Mouse (Mus musculus): ENCODE results near the gene Nqo2.

The Nqo2 gene

DNA sequence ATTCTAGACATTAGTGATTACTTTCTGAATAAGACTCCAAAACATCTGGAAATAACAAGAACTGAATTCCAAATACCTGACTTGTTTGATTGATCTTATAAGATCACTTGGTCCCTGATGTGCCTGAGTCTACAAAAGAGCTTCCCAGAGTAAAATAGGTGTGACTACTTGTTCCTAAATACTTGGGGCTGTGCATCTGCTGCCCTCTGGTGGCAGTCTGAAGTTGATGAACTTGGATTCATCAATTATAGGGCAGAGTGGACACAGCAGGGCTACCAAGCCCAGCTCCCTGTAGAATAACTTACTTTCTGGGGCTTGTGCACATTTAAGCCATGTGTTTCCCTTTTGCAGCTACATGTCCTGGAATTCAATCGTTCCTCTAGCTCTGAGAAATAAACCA is 30.7 kb downstream of the Nqo2 start:
- peak; percentile 11 to 40 for DNase-seq (ENCODE audit: low spot score in 2 of 2)

DNA sequence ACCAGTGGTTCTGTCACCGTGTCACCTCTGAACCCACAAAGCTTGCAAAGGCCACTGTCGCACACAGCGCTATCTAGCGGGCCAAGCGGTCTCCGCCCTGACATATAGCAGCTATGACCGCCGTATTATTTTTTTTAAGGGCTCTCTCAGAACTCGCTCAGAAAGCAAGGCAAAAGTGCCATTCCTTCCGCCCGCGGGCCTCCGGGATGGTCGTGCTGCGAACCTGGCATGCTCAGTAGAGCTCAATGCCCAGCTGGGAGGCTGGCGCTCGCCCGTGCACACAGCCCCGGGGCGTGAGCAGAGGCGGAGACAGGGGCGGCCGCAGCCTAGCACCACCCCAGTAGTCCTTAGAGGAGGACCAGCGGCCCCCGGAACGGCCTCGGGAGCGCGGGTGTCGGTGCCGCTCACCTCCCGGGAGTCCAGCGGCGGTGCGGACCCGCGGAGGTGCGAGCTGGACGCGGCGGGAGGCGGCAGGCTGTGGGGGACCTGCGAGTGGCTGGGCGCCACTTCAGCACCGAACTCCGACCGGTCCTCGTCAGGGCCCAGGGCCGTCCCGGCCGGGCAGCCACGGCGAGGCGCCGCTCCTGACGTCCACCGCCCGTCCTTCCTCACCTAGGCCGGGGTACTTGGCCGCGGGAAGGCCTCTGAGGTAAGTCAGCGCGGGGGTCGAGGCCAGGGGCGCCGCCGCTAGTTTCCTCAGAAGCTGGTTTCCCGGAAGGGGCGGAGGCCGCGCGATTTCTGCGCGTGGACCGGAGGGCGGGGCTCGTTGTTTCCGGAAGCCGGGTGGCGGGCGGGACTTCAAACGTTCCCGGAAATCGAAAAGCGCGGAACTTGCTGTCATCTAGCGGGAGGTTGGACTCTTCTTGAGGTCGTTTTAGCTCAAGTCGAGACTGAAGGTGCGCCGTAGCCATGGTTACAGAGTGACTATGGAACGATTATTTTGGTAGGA is 37.8 kb downstream of the Nqo2 start, which contains the start of the genes Ripk1 and Serpinb6a:
Gene Ripk1 (plus strand): TSS at position 306 of the 949 bp plus-strand sequence.
Gene Serpinb6a (minus strand): TSS at position 737 of the 949 bp plus-strand sequence.
- DNase-seq (ENCODE audit: low spot score in 2 of 2) = peak; percentile 79 to 83

DNA sequence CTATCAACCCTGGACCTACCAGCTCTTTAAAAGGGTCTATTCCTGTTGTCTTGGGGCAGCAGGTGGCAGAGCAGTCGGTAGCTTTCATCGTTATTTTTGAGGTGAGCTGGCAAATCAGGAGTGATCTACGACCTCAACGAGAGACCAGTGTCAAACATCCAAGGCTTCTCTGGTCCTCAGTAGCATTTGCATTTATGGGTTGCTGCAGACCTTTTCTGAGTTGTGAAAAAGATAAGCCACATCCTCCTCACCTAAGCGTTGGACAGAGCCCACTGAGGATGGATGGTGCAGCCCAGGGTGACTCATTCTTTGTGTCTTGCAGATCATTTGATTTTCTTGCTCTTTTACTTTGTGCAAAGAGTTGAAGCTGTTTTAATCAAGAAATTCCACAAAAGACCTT is 38.6 kb downstream of the Nqo2 start:
- DNase-seq (ENCODE audit: low spot score in 2 of 2) = no peak

DNA sequence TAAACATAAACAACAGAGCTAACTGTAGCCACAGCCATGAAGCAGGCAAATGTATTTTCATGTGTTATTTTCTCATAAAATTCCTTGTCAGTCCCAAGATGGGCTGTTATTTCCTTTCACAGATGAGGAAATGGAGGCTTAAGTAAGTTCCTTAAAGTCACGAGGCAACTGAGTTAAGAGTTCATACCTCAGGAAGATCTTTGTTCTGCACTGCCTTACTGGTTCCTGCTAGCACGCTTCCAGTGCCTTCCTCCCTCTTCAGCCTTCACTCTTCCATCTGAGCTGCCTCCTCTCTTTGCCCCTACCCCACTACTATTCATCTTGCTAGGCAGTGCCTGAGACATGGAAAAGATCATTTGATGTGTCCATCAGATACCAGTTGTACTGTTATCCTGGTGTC is 42.7 kb downstream of the Nqo2 start:
- no peak for DNase-seq (ENCODE audit: low spot score in 2 of 2)

DNA sequence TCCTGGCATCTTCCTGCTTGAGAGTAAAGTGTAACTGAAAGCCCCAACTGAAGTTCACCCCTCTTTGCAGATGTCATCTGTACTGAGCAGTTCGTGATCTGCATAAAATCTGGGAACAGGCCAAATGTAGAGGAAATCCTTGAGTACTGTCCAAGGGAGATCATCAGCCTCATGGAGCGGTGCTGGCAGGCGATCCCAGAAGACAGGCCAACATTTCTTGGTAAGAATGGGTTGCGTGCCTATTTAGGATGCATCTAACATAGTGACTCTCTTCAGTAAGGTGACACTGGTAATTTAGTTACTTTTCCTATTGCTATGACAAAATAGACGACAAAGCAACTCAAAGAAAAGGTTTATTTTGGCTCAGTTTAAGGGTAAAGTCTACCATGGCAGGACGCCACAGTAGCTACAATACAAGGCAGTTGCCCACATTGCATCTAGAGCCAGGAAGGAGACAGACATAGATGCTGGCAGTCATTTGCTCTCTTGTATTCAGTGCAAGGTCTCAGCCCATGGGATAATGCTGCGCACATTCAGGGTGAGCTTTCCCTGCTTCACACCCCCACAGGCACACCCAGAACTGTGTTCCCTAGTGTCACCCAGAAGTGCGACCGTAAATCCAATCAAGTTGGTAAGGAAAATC is 52.6 kb downstream of the Nqo2 start:
- DNase-seq (ENCODE audit: low spot score in 2 of 2) = no peak

DNA sequence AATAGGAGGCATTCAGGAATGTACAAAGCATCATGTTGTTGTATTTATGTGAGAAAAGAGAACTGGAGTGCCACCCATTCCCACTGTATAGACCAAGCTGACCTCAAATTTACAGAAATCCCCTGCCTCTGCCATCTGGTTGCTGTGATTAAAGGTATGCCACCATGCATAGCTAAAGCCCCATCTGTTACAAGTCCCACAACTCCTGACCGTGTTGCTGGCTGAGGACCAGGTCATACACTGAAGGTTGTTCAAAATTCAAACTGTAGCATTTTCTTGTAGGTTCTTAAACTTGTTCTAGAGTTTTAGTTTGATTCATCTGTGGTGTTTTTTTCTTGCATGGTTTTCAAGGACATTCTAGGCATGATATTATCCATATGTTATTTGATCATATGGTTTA is 54.0 kb downstream of the Nqo2 start:
- DNase-seq (ENCODE audit: low spot score in 2 of 2) = no peak

DNA sequence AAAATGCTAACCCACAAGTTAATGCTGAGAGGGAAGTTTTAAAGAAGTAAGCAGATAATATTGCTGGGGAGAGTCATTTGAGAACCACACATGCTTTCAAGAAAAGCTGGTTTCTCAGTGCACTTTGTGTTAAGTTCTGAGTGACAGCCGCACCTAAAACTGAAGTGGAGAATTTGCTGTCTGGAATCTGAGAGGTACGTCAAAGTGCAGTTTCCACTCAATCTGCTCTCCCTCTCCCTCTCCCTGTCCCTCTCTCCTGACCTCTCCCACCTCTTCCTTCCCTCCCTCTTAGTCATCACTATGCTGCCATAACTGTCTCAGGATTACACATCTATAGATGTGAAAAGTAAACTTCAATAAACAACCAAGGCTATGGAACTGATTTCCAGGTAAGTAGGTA is 57.5 kb downstream of the Nqo2 start:
- no peak for DNase-seq (ENCODE audit: low spot score in 2 of 2)

DNA sequence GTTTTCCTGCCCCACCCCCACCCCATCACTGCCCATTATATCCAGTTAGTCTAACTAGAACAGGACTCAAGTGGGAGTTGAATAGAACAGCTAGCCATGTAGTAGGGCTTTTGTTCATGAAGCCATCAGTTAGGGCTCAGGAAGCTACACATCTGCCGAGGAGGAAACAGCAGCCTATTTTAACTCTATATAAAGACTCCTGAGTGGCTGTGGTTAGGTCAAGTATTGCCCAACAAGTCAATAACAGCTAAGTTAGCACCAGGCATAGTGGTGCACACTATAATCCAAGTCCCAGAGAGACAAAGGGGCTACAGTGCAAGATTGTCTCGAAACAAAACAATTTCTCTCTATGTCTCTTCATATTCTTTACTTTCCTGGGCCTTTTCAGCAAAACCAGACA is 67.6 kb downstream of the Nqo2 start:
- no peak for DNase-seq (ENCODE audit: low spot score in 2 of 2)

DNA sequence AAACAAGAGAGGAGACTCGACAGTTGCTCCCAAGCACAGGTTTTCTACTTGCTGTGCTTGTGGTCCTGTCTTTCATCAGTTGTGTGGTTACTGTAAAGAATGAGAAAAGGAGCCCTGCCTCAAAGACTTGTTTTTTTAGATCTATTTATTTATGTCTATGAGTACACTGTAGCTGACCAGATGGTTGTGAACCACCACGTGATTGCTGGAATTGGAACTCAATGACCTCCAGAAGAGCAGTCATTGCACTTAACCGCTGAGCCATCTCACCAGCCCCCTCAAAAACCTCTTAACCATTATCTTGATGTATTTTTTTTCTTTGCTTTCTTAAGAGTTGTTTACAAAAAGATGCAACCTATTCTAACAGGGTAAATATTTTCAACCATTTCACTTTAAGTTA is 70.9 kb downstream of the Nqo2 start:
- no peak for DNase-seq (ENCODE audit: low spot score in 2 of 2)

DNA sequence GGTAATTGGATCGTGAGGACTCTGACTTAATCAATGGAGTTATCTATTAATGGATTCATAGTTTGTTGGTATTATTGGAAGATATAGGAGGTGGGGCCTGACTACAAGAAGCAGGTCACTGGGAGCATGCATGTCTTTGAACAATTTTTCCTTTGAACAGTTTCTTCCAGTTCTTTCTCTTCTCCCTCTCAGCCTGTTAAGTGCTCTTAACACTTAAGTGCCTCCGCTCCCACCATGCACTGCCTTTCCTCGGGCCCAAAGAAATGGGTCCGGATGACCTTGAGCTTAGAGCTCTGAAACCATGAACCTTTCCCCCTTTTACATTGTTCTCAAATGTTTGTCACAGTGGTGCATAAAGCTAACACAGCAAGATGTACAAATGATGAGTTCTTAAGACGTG is 72.2 kb downstream of the Nqo2 start:
- DNase-seq (ENCODE audit: low spot score in 2 of 2) = no peak

DNA sequence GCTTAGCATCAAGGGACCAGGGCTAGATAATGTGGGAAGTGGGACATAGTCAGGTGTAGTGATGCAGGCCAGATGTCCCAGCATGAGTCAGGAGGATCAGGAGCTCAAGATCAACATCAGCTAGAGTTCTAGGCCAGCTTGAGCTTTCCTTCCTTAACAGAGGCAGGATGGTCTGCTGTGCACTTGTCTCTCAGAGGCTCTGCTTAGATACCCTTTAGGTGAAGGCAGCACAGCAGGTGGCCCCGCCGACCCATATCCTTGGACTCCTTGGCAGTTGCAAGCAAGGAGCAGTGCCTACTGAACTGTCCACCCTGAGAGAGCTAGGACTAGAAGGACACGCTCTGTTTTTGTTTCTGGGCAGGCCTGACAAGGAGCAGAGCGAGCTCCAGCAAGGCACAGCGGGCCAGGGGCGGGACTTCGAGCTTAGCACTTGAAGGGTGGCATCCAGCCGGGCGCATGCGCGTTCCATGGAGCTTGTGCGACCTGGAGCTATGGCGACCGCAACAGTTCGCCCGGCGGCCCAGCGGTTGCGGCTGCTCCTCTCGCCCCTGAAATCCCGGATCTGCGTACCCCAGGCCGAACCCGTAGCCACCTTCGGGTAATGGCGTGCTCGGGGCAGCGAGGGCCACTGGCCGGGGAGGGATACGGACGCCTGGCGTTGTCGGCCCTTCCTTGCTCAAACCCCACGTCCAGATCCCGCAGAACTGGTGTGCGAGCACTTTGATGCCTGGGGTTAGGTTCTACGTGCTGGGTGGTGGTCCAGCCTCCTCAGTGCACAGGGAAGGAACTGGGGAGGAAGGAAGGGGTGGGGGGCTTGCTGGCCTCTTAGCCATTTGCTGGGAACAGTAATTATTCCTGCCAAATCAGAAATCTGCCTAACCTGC is 72.9 kb downstream of the Nqo2 start, which contains the start of gene Bphl:
Gene Bphl (plus strand): TSS at position 426 of the 884 bp plus-strand sequence.
- DNase-seq (ENCODE audit: low spot score in 2 of 2) = peak; percentile 87 to 91

DNA sequence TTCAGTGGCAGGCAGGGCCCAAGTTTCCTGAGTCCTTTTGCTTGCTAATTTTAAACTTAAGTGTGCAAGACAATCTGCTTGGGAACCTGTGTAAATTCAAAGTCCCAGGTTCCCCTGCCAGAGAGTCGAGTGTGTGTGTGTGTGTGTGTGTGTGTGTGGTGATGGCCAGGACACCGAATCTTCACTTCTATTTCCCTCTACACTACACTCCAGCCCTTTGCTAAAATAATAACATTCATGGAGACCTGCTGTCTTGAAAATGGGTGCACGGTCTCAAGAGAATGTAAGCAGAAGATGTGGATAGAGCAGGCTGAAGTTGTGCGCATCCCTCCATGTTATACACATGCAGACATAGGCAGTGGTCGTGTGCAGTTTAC is 73.6 kb downstream of the Nqo2 start:
- DNase-seq (ENCODE audit: low spot score in 2 of 2) = no peak
